Mouse (Mus musculus): ENCODE data around the gene Nicn1. TPM values are rescaled to one million over a fixed set of nuclear protein-coding genes. Genes with fewer than 3 reads are reported as not detected.

The Nicn1 gene
- total RNA-seq (2014; rRNA removed) (66.6 and 67.7 TPM in 2 replicates), polyA plus RNA-seq (2015; fragmentation: Nextera tagmentation; extraction: Ambion mirVana) (115 and 134 TPM in 2 replicates)

- under 1% methylated on average over 32 of the region's 32 CpGs for WGBS
- H3K4me2 ChIP-seq (ENCODE audit: low read depth), result peak within 1 kb of the TSS; percentile 51
- H3K4me3 ChIP-seq (ENCODE audit: low read depth, low read length), result peak within 1 kb of the TSS; percentile 51
- H3K27ac ChIP-seq (ENCODE audit: low read depth, low read length), result peak within 1 kb of the TSS; percentile 90
- peak; percentile 30 for TF ChIP-seq CTCF (IDR thresholded peaks at IDR 0.05; ENCODE audit: low read depth)
- ATAC-seq (peak; percentile 98), DNase-seq (peak; percentile 98)
- H3K4me1 ChIP-seq (ENCODE audit: insufficient read depth), result 0 out of 2 replicates have a peak, but pooled peaks cover 3% of the 10 kb centered on the region
- H3K36me3 ChIP-seq (ENCODE audit: insufficient read depth), result peaks cover 19% of the 10 kb centered on the region
- no peaks in the 10 kb centered on the region for H3K9me3 ChIP-seq (ENCODE audit: low read length)
- H3K27me3 ChIP-seq (ENCODE audit: insufficient read depth, low read length), result no peaks in the 10 kb centered on the region
- peak within 1 kb of the TSS; percentile 61 for H3K9ac ChIP-seq
These were observed at the start of gene Nicn1 for GRCm38 (mm10) chr9:108290016-108290750. Gene Nicn1 (plus strand): TSS chr9:108290429.

- no peaks in the 10 kb centered on the region for H3K9me3 ChIP-seq (ENCODE audit: low read length)
- no peak overlapping the region for H3K4me3 ChIP-seq (ENCODE audit: low read depth, low read length)
- H3K4me2 ChIP-seq (ENCODE audit: low read depth), result no peak overlapping the region
- no peaks in the 10 kb centered on the region for H3K27me3 ChIP-seq (ENCODE audit: insufficient read depth, low read length)
- WGBS, result 97% methylated on average over 3 of the region's 3 CpGs
- no peaks in the 10 kb centered on the region for H3K4me1 ChIP-seq (ENCODE audit: insufficient read depth)
- no peak overlapping the region for H3K27ac ChIP-seq (ENCODE audit: low read depth, low read length)
- H3K36me3 ChIP-seq (ENCODE audit: insufficient read depth), result peaks cover 18% of the 10 kb centered on the region; the same call in 1 of the 2 replicates
- no peak for TF ChIP-seq CTCF (IDR thresholded peaks at IDR 0.05; ENCODE audit: low read depth)
- ATAC-seq (no peak), DNase-seq (no peak)
- no peak overlapping the region for H3K9ac ChIP-seq
These were observed 45.7 kb upstream of the Nicn1 start for GRCm38 (mm10) chr9:108244540-108244939.

DNA sequence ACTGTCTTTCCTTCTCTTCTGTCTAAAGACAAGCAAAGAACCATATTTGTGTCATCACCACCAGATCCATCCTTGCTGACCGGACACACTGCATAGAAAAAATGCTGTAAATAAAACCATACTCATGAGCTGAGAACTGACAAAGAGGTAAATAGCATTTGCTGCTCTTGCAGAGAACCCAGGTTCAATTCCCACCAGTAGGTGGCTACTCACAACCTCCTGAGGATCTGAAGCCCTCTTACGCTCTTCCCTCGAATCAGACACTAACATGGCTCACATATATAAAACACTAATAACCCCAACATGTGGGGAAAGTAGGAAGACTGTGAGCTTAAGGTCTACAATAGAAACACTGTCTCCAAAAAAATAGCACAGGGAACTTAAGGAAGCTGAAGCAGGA lies 45.2 kb upstream of the Nicn1 start:
- no peak for DNase-seq
- no peak overlapping the region for H3K4me2 ChIP-seq (ENCODE audit: low read depth)
- TF ChIP-seq CTCF (IDR thresholded peaks at IDR 0.05; ENCODE audit: low read depth), result peak; percentile 41; the same call in 1 of the 2 replicates
- H3K9ac ChIP-seq, result no peak overlapping the region
- H3K27me3 ChIP-seq (ENCODE audit: insufficient read depth, low read length), result no peaks in the 10 kb centered on the region
- 83% methylated on average over 3 of the region's 3 CpGs for WGBS
- ATAC-seq, result no peak
- no peak overlapping the region for H3K4me3 ChIP-seq (ENCODE audit: low read depth, low read length)
- H3K4me1 ChIP-seq (ENCODE audit: insufficient read depth), result no peaks in the 10 kb centered on the region
- H3K27ac ChIP-seq (ENCODE audit: low read depth, low read length), result no peak overlapping the region
- H3K9me3 ChIP-seq (ENCODE audit: low read length), result no peaks in the 10 kb centered on the region
- peaks cover 19% of the 10 kb centered on the region; the same call in 1 of the 2 replicates for H3K36me3 ChIP-seq (ENCODE audit: insufficient read depth)

GRCm38 (mm10) chr9:108248957-108249356 lies 41.3 kb upstream of the Nicn1 start:
- H3K36me3 ChIP-seq (ENCODE audit: insufficient read depth), result peaks cover 28% of the 10 kb centered on the region
- no peak overlapping the region for H3K4me3 ChIP-seq (ENCODE audit: low read depth, low read length)
- H3K27ac ChIP-seq (ENCODE audit: low read depth, low read length), result no peak overlapping the region
- no peaks in the 10 kb centered on the region for H3K4me1 ChIP-seq (ENCODE audit: insufficient read depth)
- H3K4me2 ChIP-seq (ENCODE audit: low read depth), result no peak overlapping the region
- H3K9me3 ChIP-seq (ENCODE audit: low read length), result no peaks in the 10 kb centered on the region
- no peak overlapping the region for H3K9ac ChIP-seq
- ATAC-seq (no peak), DNase-seq (no peak)
- no peak for TF ChIP-seq CTCF (IDR thresholded peaks at IDR 0.05; ENCODE audit: low read depth)
- no peaks in the 10 kb centered on the region for H3K27me3 ChIP-seq (ENCODE audit: insufficient read depth, low read length)
- WGBS, result 74% methylated on average over 5 of the region's 5 CpGs

DNA sequence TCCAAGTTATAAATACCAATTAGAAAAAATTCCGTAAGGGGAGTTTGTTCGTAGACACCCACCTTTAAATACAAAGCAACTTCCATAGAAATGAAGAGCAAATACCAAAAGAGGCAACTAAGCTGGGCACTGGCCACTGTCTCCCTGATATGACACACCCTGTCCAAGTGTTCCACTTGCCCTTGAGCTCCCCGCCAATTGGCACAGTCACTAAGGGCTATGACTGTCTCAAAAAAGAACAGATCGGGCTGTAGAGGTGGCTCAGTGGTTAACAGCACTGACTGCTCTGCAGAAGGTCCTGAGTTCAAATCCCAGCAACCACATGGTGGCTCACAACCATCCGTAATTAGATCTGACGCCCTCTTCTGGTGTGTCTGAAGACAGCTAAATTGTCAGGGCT lies 38.4 kb upstream of the Nicn1 start:
- DNase-seq (no peak), ATAC-seq (no peak)
- TF ChIP-seq CTCF (IDR thresholded peaks at IDR 0.05; ENCODE audit: low read depth), result no peak
- 95% methylated on average over 6 of the region's 6 CpGs for WGBS
- H3K27me3 ChIP-seq (ENCODE audit: insufficient read depth, low read length), result no peaks in the 10 kb centered on the region
- H3K9me3 ChIP-seq (ENCODE audit: low read length), result no peaks in the 10 kb centered on the region
- no peak overlapping the region for H3K4me3 ChIP-seq (ENCODE audit: low read depth, low read length)
- no peak overlapping the region for H3K9ac ChIP-seq
- no peaks in the 10 kb centered on the region for H3K4me1 ChIP-seq (ENCODE audit: insufficient read depth)
- H3K4me2 ChIP-seq (ENCODE audit: low read depth), result no peak overlapping the region
- H3K27ac ChIP-seq (ENCODE audit: low read depth, low read length), result no peak overlapping the region
- peaks cover 22% of the 10 kb centered on the region for H3K36me3 ChIP-seq (ENCODE audit: insufficient read depth)

GRCm38 (mm10) chr9:108252766-108253165 lies 37.5 kb upstream of the Nicn1 start:
- Histone ChIP-seq H3K27ac (ENCODE audit: low read depth, low read length) (no peak overlapping the region), H3K9ac (no peak overlapping the region), H3K9me3 (ENCODE audit: low read length) (no peaks in the 10 kb centered on the region), H3K27me3 (ENCODE audit: insufficient read depth, low read length) (no peaks in the 10 kb centered on the region), H3K4me2 (ENCODE audit: low read depth) (no peak overlapping the region), H3K36me3 (ENCODE audit: insufficient read depth) (peaks cover 20% of the 10 kb centered on the region), H3K4me1 (ENCODE audit: insufficient read depth) (no peaks in the 10 kb centered on the region), H3K4me3 (ENCODE audit: low read depth, low read length) (no peak overlapping the region)
- no peak for TF ChIP-seq CTCF (IDR thresholded peaks at IDR 0.05; ENCODE audit: low read depth)
- 97% methylated on average over 7 of the region's 7 CpGs for WGBS
- no peak for ATAC-seq
- no peak for DNase-seq

DNA sequence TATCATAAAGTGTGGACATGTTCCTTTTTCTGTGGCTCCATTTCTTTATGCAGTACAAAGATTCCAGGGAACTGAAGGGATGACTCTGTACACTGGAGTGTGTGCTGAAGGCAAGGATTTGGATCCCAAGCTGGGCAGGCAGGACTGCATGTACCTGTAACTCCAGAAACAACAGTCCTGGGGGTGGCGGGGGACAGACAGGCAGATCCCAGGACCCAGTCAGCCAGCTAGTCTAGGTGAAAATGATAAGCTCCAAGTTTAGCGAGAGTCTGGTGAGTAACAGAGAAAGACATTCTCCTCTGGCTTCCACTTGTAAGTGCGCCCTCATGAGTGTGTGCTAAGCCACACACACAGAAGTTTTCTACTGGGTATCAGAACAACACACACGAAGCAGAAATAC lies 29.7 kb upstream of the Nicn1 start:
- Histone ChIP-seq H3K4me3 (ENCODE audit: low read depth, low read length) (no peak overlapping the region), H3K9me3 (ENCODE audit: low read length) (no peaks in the 10 kb centered on the region), H3K36me3 (ENCODE audit: insufficient read depth) (no peaks in the 10 kb centered on the region), H3K4me2 (ENCODE audit: low read depth) (no peak overlapping the region), H3K27me3 (ENCODE audit: insufficient read depth, low read length) (no peaks in the 10 kb centered on the region), H3K27ac (ENCODE audit: low read depth, low read length) (no peak overlapping the region), H3K4me1 (ENCODE audit: insufficient read depth) (peaks cover 13% of the 10 kb centered on the region), H3K9ac (no peak overlapping the region)
- DNase-seq, result no peak
- 83% methylated on average over 4 of the region's 4 CpGs for WGBS
- no peak for ATAC-seq
- TF ChIP-seq CTCF (IDR thresholded peaks at IDR 0.05; ENCODE audit: low read depth), result no peak
